Mouse (Mus musculus) lung, postnatal 0 days (tissue): ENCODE measurements at regions not wholly inside any gene's neighbourhood (a gene's known extent, or its start where the extent isn't known, plus 50 kb on each side); places are given as distances from the start of the nearest gene placed in this dataset.

Experiments
- CTCF ChIP-seq: IDR thresholded peaks from 2 replicates; pipeline ENCODE4 v1.5.1; 2016; ENCODE audit warnings: antibody characterized with exemption, mild to moderate bottlenecking
- EP300 ChIP-seq: IDR thresholded peaks from 2 replicates; pipeline ENCODE4 v1.6.1; 2016; ENCODE audit warnings: antibody characterized with exemption, mild to moderate bottlenecking, control low read depth

DNA sequence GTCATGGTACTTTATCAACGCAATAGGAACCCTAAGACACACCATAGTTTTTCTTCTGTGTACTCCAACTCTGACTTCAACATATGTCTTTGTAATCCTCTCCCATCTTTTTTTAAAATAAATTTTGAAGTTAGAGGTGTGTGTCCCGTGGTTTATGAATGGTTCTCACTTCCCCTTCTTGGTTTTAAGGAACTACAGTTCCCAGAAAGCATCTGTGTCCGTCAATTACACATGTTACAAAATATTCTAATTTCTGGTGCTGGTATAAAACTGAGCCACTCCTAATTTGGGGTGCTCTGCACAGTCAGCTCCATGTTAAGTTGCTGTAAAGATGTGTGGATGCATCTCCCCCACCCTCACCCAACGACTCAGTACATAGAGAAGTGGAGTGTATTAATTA lies 98.6 kb downstream of the Zfp365 start:
- TF ChIP-seq CTCF (no peak), EP300 (no peak)
